Mouse (Mus musculus): ENCODE data around the gene Fam151a. TPM values are rescaled to one million over a fixed set of nuclear protein-coding genes. Genes with fewer than 3 reads are reported as not detected.

The Fam151a gene
- not detected for polyA plus RNA-seq (2017; shearing (Covaris generic))

DNA sequence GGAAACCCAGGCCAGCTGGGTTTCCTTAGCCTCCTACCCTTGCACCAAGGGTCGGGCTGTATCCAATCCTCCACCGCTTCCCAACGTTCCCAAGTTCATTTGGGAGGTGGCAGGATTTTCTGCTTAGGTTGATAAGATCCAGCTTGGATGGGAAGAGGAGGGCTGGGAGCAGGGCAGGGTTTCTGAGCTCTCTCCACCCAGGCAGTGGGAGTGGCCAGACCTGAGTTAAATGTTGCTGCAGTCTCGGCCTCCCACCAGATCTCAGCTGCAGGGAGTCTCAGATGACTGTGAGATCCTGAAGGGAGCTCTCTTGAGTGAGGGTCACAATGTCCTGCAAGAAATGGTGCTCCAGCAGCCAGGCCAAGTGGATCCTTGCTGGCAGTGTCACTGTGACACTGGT is at the start of gene Fam151a:
Fam151a (plus strand) TSS at position 254 of the 400 bp plus-strand sequence.

GRCm38 (mm10) chr4:106730814-106731213 is 2.9 kb upstream of the Fam151a start, which contains the start of gene Mroh7:
Mroh7 (minus strand) TSS chr4:106730925.

Other genes with a start within 250 kb of the Fam151a start
- gene Bsnd, start 241.6 kb upstream of the Fam151a start, polyA plus RNA-seq (2017; shearing (Covaris generic)): not detected
- gene Dhcr24, start 172.9 kb upstream of the Fam151a start, polyA plus RNA-seq (2017; shearing (Covaris generic)): 0.96 TPM
- gene Lexm, start 116.6 kb upstream of the Fam151a start, polyA plus RNA-seq (2017; shearing (Covaris generic)): 0.24 TPM
- not detected for gene Ttc22, start 111.5 kb upstream of the Fam151a start, polyA plus RNA-seq (2017; shearing (Covaris generic))
- gene Pars2, start 82.8 kb upstream of the Fam151a start, polyA plus RNA-seq (2017; shearing (Covaris generic)): 17.6 TPM
- gene Ttc4, start 54.9 kb upstream of the Fam151a start, polyA plus RNA-seq (2017; shearing (Covaris generic)): 76.4 TPM
- gene Mroh7, start 3.0 kb upstream of the Fam151a start, polyA plus RNA-seq (2017; shearing (Covaris generic)): not detected
- 13.7 TPM for gene Acot11, start 71.1 kb downstream of the Fam151a start, polyA plus RNA-seq (2017; shearing (Covaris generic))
- 25.9 TPM for gene Ssbp3, start 176.8 kb downstream of the Fam151a start, polyA plus RNA-seq (2017; shearing (Covaris generic))

Data from CD4-positive, CD25-positive, alpha-beta regulatory T cell, adult 9 weeks (primary cell).